Mouse (Mus musculus) limb, embryonic 13.5 days (tissue): ENCODE results near the gene Parp1. TPM values are rescaled to one million over a fixed set of nuclear protein-coding genes. Genes with fewer than 3 reads are reported as not detected.

Experiments
- ATAC-seq: fragments of 200-750 bp; cut with Nextera tagmentation; 2 replicates; pipeline ENCODE4 v1.8.0; 2017; ENCODE audit warnings: low read depth, moderate number of reproducible peaks, moderate TSS enrichment; ENCODE audit not compliant: low FRiP score
- H3K27ac ChIP-seq: fragments of 300-500 bp; sonication (generic); 2 replicates; pipeline ENCODE4 v1.5.1; 2015; ENCODE audit warnings: inconsistent platforms, mild to moderate bottlenecking, moderate library complexity
- H3K27me3 ChIP-seq: fragments of 300-500 bp; sonication (generic); 2 replicates; pipeline ENCODE4 v1.6.1; 2015; ENCODE audit warnings: mild to moderate bottlenecking, inconsistent platforms
- H3K36me3 ChIP-seq: fragments of 300-500 bp; sonication (generic); 2 replicates; pipeline ENCODE4 v1.6.1; 2015; ENCODE audit warnings: inconsistent platforms, mild to moderate bottlenecking, moderate library complexity
- H3K4me1 ChIP-seq: fragments of 300-500 bp; sonication (generic); 2 replicates; pipeline ENCODE4 v1.6.1; 2015; ENCODE audit warnings: inconsistent platforms
- H3K4me2 ChIP-seq: fragments of 300-500 bp; sonication (generic); replicated peaks from 2 replicates; pipeline ENCODE4 v1.6.1; 2015; ENCODE audit warnings: inconsistent platforms, mild to moderate bottlenecking, moderate library complexity
- H3K4me3 ChIP-seq: fragments of 300-500 bp; sonication (generic); 2 replicates; pipeline ENCODE4 v1.5.1; 2015; ENCODE audit warnings: moderate library complexity, mild to moderate bottlenecking, inconsistent platforms
- H3K9ac ChIP-seq: fragments of 300-500 bp; sonication (generic); 2 replicates; pipeline ENCODE4 v1.6.1; 2015; ENCODE audit warnings: mild to moderate bottlenecking, inconsistent platforms
- H3K9me3 ChIP-seq: fragments of 300-500 bp; sonication (generic); 2 replicates; pipeline ENCODE4 v1.6.1; 2016; ENCODE audit warnings: inconsistent platforms
- WGBS: fragments of 180-500 bp; shearing (Covaris S2); methylation state at CpG from one replicate; pipeline ENCODE4 v1.1.7; 2015; 5-methylcytosine and 5-hydroxymethylcytosine counted together
- polyA plus RNA-seq: library from polyadenylated mRNA; unstranded; fragments of >200 nt; fragmentation: Nextera tagmentation; extraction: Ambion mirVana; gene quantifications from 2 replicates; pipeline ENCODE4 v1.2.1, GENCODE M21; 2015

Parp1 gene
- 139 and 144 TPM in 2 replicates for polyA plus RNA-seq

GRCm38 (mm10) chr1:180568761-180569452 lies at the start of gene Parp1:
Parp1 (plus strand) TSS chr1:180568924.
- WGBS: under 1% methylated on average over 67 of the region's 67 CpGs
- peaks cover 28% of the 10 kb centered on the region for H3K4me1 ChIP-seq
- ATAC-seq: peak; percentile 97

GRCm38 (mm10) chr1:180519520-180519919 lies 49.2 kb upstream of the Parp1 start:
- H3K4me1 ChIP-seq: 0 out of 2 replicates have a peak, but pooled peaks cover 13% of the 10 kb centered on the region
- no peaks in the 10 kb centered on the region for H3K9me3 ChIP-seq
- 87% methylated on average over 8 of the region's 8 CpGs for WGBS

More at GRCm38 (mm10) chr1:180568761-180569452, at the start of gene Parp1:
- Histone ChIP-seq H3K27me3 (no peaks in the 10 kb centered on the region), H3K4me3 (peak within 1 kb of the TSS; percentile 94), H3K27ac (peak within 1 kb of the TSS; percentile 96), H3K9me3 (no peaks in the 10 kb centered on the region), H3K9ac (peak within 1 kb of the TSS; percentile 95), H3K4me2 (peak within 1 kb of the TSS; percentile 94), H3K36me3 (peaks cover 26% of the 10 kb centered on the region)

DNA sequence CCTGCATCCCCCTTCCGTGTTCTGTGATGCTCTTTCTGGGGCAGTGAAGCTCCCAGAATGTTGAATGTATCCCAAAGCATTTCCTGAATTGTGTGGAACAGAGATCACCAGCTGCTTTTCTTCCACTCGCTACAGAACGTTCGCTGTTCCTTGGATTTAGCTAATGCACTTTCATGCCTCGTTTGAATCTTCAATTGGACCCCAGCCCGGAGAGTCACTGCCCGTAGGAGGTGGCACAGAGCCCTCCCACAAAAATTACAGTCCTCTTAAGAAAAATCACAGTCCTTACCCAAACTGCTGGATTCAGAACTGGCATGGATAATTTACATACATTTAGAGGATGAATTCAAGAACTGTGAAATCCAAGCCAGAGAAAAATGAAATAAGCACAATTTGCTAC lies 48.5 kb upstream of the Parp1 start:
- Histone ChIP-seq H3K9me3 (no peaks in the 10 kb centered on the region), H3K36me3 (no peaks in the 10 kb centered on the region), H3K4me1 (0 out of 2 replicates have a peak, but pooled peaks cover 9% of the 10 kb centered on the region), H3K4me2 (no peak overlapping the region), H3K9ac (no peak overlapping the region), H3K27ac (no peak overlapping the region), H3K4me3 (no peak overlapping the region), H3K27me3 (no peaks in the 10 kb centered on the region)
- WGBS: 63% methylated on average over 7 of the region's 7 CpGs
- ATAC-seq: no peak

More at GRCm38 (mm10) chr1:180519520-180519919, 49.2 kb upstream of the Parp1 start:
- Histone ChIP-seq H3K9ac (no peak overlapping the region), H3K4me3 (no peak overlapping the region), H3K27ac (no peak overlapping the region), H3K27me3 (no peaks in the 10 kb centered on the region), H3K4me2 (no peak overlapping the region), H3K36me3 (no peaks in the 10 kb centered on the region)
- no peak for ATAC-seq

- 79% methylated on average over 2 of the region's 2 CpGs for WGBS
- no peak overlapping the region for H3K9ac ChIP-seq
- H3K9me3 ChIP-seq: no peaks in the 10 kb centered on the region
- no peak overlapping the region for H3K27ac ChIP-seq
- H3K4me2 ChIP-seq: no peak overlapping the region
- no peaks in the 10 kb centered on the region for H3K4me1 ChIP-seq
- no peak for ATAC-seq
- no peak overlapping the region for H3K4me3 ChIP-seq
- no peaks in the 10 kb centered on the region for H3K36me3 ChIP-seq
- H3K27me3 ChIP-seq: no peaks in the 10 kb centered on the region
These were observed 45.4 kb upstream of the Parp1 start for GRCm38 (mm10) chr1:180523320-180523719.

DNA sequence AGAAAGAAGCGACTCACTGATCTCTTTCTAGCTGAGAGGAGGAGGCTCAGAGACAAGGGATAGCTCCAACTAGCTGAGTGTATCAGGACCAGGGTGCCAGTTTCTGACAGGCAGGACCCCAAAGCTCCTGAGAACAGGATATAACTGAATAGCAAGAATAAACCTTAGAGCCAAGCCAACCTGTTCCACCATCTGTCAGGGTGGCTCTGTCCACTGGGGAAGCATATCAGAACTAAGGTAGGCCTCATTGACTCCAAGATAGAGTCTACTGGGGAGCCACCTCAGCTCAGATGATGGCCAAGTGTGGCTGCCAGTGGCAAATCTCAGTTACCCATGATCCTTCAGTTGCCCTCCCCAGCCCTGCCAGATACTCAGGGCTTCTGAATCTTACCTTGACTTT lies 43.4 kb upstream of the Parp1 start:
- Histone ChIP-seq H3K4me3 (no peak overlapping the region), H3K27me3 (no peaks in the 10 kb centered on the region), H3K4me1 (no peaks in the 10 kb centered on the region), H3K9ac (no peak overlapping the region), H3K36me3 (no peaks in the 10 kb centered on the region), H3K9me3 (no peaks in the 10 kb centered on the region), H3K4me2 (no peak overlapping the region), H3K27ac (no peak overlapping the region)
- 70% methylated on average over 1 of the region's 1 CpGs for WGBS
- no peak for ATAC-seq

DNA sequence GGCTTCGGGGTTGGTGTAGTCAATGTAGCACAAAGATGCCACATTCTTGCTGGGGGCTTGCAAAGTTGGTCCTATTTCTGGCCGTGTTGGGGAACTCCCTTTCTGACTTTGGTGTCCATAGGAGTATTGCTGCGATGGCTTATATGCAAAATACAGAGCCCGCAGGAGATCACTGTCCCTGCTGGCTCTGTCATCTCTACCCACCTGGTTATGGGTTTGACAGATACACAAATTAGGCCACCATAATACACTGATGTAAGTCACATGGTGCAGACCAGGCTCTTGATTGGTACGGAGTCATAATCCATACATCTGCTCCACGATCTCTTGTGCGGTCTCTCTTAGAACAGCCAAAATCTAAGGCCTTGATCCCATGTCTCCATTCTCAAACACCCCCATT lies 38.9 kb upstream of the Parp1 start:
- no peak overlapping the region for H3K9ac ChIP-seq
- H3K27ac ChIP-seq: no peak overlapping the region
- H3K4me2 ChIP-seq: no peak overlapping the region
- H3K9me3 ChIP-seq: peaks cover 14% of the 10 kb centered on the region
- no peaks in the 10 kb centered on the region for H3K27me3 ChIP-seq
- H3K4me1 ChIP-seq: no peaks in the 10 kb centered on the region
- no peak overlapping the region for H3K4me3 ChIP-seq
- 92% methylated on average over 7 of the region's 7 CpGs for WGBS
- no peaks in the 10 kb centered on the region for H3K36me3 ChIP-seq
- no peak for ATAC-seq

- 58% methylated on average over 8 of the region's 8 CpGs for WGBS
These were observed 38.1 kb upstream of the Parp1 start for GRCm38 (mm10) chr1:180530457-180531263.

DNA sequence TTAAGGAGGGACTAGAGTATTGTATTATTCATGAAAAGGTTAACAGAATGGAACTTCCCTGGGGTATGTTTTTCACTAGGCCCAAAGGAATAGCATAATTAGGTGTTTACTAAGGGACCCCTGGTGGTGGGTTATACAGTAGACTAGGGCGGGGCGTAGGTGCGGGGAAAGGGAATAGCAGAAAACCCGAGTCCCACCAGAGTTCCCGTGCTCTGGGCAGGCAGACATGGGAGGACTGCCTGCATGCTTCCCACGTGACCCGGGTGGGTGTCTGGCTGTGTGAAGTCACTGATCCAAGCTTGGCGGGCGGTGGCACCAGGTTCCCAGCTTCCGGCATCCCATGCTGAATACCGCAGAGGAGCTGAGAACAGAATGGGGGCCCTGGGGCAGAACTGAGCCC lies 36.1 kb upstream of the Parp1 start:
- WGBS: 91% methylated on average over 11 of the region's 11 CpGs
- Histone ChIP-seq H3K36me3 (no peaks in the 10 kb centered on the region), H3K9ac (no peak overlapping the region), H3K4me3 (no peak overlapping the region), H3K9me3 (peaks cover 14% of the 10 kb centered on the region), H3K4me2 (no peak overlapping the region), H3K4me1 (no peaks in the 10 kb centered on the region), H3K27me3 (no peaks in the 10 kb centered on the region), H3K27ac (no peak overlapping the region)
- no peak for ATAC-seq

More at GRCm38 (mm10) chr1:180530457-180531263, 38.1 kb upstream of the Parp1 start:
- no peak for ATAC-seq
- Histone ChIP-seq H3K4me1 (no peaks in the 10 kb centered on the region), H3K36me3 (no peaks in the 10 kb centered on the region), H3K9ac (no peak overlapping the region), H3K27ac (no peak overlapping the region), H3K4me3 (no peak overlapping the region), H3K27me3 (no peaks in the 10 kb centered on the region), H3K9me3 (peaks cover 14% of the 10 kb centered on the region), H3K4me2 (no peak overlapping the region)

GRCm38 (mm10) chr1:180536719-180537118 lies 32.0 kb upstream of the Parp1 start:
- Histone ChIP-seq H3K27me3 (no peaks in the 10 kb centered on the region), H3K27ac (no peak overlapping the region), H3K9ac (no peak overlapping the region), H3K4me3 (no peak overlapping the region), H3K36me3 (no peaks in the 10 kb centered on the region), H3K4me1 (peaks cover 6% of the 10 kb centered on the region; the same call in 1 of the 2 replicates), H3K4me2 (no peak overlapping the region), H3K9me3 (peaks cover 14% of the 10 kb centered on the region)
- ATAC-seq: no peak
- 71% methylated on average over 5 of the region's 5 CpGs for WGBS

- Histone ChIP-seq H3K9me3 (no peaks in the 10 kb centered on the region), H3K4me1 (peaks cover 7% of the 10 kb centered on the region), H3K4me3 (no peak overlapping the region), H3K9ac (no peak overlapping the region), H3K4me2 (no peak overlapping the region), H3K27me3 (no peaks in the 10 kb centered on the region), H3K36me3 (no peaks in the 10 kb centered on the region), H3K27ac (no peak overlapping the region)
- no peak for ATAC-seq
- 36% methylated on average over 2 of the region's 2 CpGs for WGBS
These were observed 27.5 kb upstream of the Parp1 start for GRCm38 (mm10) chr1:180541251-180541650.

DNA sequence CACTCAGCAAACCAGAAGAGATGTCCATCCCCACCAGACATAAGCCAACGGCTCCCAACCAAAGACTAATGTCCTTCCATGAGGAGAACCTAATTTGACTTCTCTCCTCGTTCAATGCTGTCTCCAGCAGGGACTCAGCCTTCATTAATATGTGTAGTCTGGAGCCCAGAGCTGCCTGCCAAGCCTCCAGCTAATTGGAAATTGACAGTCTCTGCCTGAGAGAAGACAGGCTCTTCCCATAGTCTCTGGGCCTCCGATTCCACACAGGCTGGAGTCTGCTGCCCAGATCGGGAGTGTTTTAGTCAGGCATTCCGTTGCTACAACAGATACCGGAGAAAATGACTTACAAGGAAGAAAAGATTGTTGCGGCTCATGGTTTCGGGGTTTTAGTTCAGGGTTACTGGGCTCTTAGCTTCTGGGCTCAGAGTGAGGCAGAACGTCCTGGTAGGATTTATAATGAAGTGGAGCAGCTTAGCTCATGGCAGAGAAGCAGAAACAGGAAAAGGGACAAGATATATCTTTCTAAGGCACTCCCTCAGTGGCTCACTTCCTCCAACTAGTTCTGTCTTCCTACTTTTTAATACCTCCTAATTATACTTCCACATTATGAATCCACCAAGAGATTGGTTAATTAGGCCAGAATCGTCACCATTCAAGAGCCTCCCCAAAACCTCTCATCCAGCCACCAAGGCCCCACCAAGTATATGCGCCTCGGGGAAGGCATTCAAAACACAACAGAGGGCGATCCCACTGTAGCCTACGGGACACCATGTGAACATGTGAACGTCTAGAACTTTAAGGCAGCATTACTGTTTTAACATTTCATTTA lies 26.6 kb upstream of the Parp1 start:
- no peak overlapping the region for H3K4me3 ChIP-seq
- peaks cover 14% of the 10 kb centered on the region for H3K4me1 ChIP-seq
- no peak for ATAC-seq
- 0 out of 2 replicates have a peak, but pooled peaks cover 4% of the 10 kb centered on the region for H3K27me3 ChIP-seq
- no peak overlapping the region for H3K27ac ChIP-seq
- no peaks in the 10 kb centered on the region for H3K9me3 ChIP-seq
- no peak overlapping the region for H3K4me2 ChIP-seq
- no peak overlapping the region for H3K9ac ChIP-seq
- H3K36me3 ChIP-seq: no peaks in the 10 kb centered on the region
- 75% methylated on average over 15 of the region's 15 CpGs for WGBS
